Mouse (Mus musculus): ENCODE measurements around the gene Apex2. TPM values are rescaled to one million over a fixed set of nuclear protein-coding genes. Genes with fewer than 3 reads are reported as not detected.

The Apex2 gene
- polyA plus RNA-seq, 1 experiment, result 0.33 TPM

DNA sequence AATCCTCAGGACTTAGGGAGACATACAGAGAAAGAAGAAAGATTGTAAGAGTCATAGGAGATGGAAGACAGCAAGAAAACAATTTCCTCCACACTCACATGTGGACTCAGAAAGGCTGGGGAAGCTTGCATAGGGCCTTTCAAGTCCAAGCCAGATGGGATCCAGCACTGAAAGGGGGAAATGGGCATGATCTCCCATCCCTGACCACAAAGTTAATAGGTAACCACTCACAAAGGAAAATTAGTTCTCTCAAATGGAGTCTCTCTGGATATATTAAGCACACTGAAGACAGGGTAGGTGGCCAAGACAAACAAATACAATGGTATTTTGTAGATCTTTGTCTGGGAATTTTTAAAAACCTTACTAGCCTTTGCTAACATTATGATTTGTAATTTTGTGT lies 7.7 kb downstream of the Apex2 start:
- Histone ChIP-seq H3K9me3 (ENCODE audit: control insufficient read depth, low read length) (no peaks in the 10 kb centered on the region), H3K36me3 (ENCODE audit: control insufficient read depth) (peaks cover 53% of the 10 kb centered on the region), H3K4me3 (replicated peaks) (no peak overlapping the region), H3K4me1 (ENCODE audit: control insufficient read depth) (peaks cover 14% of the 10 kb centered on the region), H3K27me3 (ENCODE audit: control insufficient read depth) (no peaks in the 10 kb centered on the region)
- TF ChIP-seq TAL1 (IDR thresholded peaks at IDR 0.05; ENCODE audit: low read length) (no peak), GATA1 (IDR thresholded peaks at IDR 0.05; ENCODE audit: low read length) (no peak)

DNA sequence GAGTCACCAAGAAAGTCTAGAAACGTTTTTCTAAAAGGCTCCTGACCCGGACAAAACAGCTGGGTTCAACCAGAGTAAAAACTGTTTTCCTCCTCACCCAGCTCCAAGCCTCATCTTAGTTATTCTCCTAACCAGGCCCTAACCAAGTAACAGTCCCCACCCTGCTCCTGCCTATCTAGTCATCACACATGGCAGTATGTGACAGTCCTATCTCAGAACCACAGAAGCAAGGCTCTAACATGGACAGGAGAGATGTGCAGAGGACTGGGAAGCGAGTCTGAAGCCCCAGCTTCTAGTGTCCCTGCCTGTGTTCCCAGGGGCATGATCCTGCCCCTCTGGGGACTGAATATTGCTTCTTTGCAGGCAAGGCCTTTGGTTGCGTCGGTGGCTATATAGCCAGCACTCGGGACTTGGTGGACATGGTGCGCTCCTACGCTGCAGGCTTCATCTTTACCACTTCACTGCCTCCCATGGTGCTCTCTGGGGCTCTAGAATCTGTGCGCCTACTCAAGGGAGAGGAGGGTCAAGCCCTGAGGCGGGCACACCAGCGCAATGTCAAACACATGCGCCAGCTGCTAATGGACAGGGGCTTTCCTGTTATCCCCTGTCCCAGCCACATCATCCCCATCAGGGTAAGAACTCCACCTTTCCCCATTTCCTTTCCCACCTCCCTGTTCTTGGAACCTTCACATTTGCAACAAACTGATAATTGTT lies 24.9 kb downstream of the Apex2 start:
- Histone ChIP-seq H3K27me3 (ENCODE audit: control insufficient read depth) (no peaks in the 10 kb centered on the region; the same call in 1 of the 2 replicates), H3K4me1 (ENCODE audit: control insufficient read depth) (peaks cover 64% of the 10 kb centered on the region), H3K36me3 (ENCODE audit: control insufficient read depth) (peaks cover 97% of the 10 kb centered on the region), H3K4me3 (replicated peaks) (peak overlapping the region; percentile 53), H3K9me3 (ENCODE audit: control insufficient read depth, low read length) (no peaks in the 10 kb centered on the region)
- TF ChIP-seq GATA1 (IDR thresholded peaks at IDR 0.05; ENCODE audit: low read length) (peak; percentile 87), TAL1 (IDR thresholded peaks at IDR 0.05; ENCODE audit: low read length) (peak; percentile 95)

DNA sequence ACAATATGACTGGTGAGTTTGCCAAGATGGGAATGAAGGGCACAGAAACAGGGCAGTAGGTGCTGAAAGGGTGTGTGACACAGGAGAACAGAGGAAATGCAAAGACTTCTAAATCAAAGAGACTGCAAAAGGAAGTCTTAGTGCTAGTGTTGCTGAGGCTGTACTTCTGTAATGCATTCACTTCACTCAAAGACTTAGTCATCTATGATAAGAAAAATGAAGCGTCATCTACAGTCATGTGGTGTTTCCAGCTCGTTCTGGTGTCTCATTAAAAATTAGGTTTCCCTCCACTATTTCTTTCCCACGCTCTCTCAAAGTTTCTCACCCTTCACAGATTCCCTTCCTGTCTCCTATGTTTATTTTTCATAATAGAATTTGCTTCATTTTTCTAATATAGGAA lies 35.6 kb downstream of the Apex2 start:
- TF ChIP-seq TAL1 (IDR thresholded peaks at IDR 0.05; ENCODE audit: low read length) (no peak), GATA1 (IDR thresholded peaks at IDR 0.05; ENCODE audit: low read length) (0 out of 2 replicates have a peak, but pooled peaks have one; percentile 21)
- Histone ChIP-seq H3K27me3 (ENCODE audit: control insufficient read depth) (no peaks in the 10 kb centered on the region; the same call in 1 of the 2 replicates), H3K36me3 (ENCODE audit: control insufficient read depth) (peaks cover 98% of the 10 kb centered on the region), H3K4me3 (replicated peaks) (peak overlapping the region; percentile 83), H3K9me3 (ENCODE audit: control insufficient read depth, low read length) (no peaks in the 10 kb centered on the region), H3K4me1 (ENCODE audit: control insufficient read depth) (peaks cover 80% of the 10 kb centered on the region)

DNA sequence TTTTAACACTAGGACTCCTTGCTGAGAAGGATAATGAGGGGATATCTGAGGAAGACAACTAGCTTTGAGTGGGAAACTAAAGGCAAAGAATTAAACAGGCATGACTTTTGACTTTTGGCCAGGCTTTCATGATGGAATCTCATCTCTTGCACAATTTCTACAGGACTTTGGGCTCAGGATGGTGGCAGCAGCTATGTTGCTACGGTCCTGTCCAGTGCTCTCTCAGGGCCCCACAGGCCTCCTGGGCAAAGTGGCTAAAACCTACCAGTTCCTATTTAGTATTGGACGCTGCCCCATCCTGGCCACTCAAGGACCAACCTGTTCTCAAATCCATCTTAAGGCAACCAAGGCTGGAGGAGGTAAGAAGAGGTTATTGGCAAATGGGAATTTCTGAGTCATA lies 37.7 kb downstream of the Apex2 start:
- Histone ChIP-seq H3K27me3 (ENCODE audit: control insufficient read depth) (no peaks in the 10 kb centered on the region), H3K4me3 (replicated peaks) (peak overlapping the region; percentile 83), H3K9me3 (ENCODE audit: control insufficient read depth, low read length) (no peaks in the 10 kb centered on the region), H3K4me1 (ENCODE audit: control insufficient read depth) (peaks cover 63% of the 10 kb centered on the region), H3K36me3 (ENCODE audit: control insufficient read depth) (peaks cover 92% of the 10 kb centered on the region)
- TF ChIP-seq GATA1 (IDR thresholded peaks at IDR 0.05; ENCODE audit: low read length), result no peak
- TF ChIP-seq TAL1 (IDR thresholded peaks at IDR 0.05; ENCODE audit: low read length), result no peak

DNA sequence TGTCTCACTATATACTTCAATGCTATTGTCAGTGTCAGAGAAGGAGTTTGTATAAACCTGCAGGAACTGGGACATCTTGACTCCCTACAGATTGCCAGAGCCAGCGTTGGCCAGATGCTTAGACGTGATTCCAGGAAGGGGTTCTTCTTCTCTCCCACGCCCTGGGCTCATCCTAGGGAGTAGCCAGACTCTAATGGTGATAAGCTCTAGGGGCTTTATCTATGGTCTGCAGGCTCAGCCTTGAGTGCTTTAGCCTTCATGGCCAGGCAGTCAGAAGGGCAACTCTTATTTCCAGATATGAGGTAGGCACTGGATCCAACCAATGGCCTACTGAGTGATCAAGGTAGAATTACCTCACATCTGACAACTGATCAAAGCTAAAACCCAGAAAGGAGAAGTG lies 40.0 kb downstream of the Apex2 start:
- Histone ChIP-seq H3K9me3 (ENCODE audit: control insufficient read depth, low read length) (no peaks in the 10 kb centered on the region), H3K4me3 (replicated peaks) (peak overlapping the region; percentile 83), H3K36me3 (ENCODE audit: control insufficient read depth) (peaks cover 69% of the 10 kb centered on the region), H3K27me3 (ENCODE audit: control insufficient read depth) (no peaks in the 10 kb centered on the region), H3K4me1 (ENCODE audit: control insufficient read depth) (peaks cover 55% of the 10 kb centered on the region)
- TF ChIP-seq TAL1 (IDR thresholded peaks at IDR 0.05; ENCODE audit: low read length) (peak; percentile 97), GATA1 (IDR thresholded peaks at IDR 0.05; ENCODE audit: low read length) (peak; percentile 94)

DNA sequence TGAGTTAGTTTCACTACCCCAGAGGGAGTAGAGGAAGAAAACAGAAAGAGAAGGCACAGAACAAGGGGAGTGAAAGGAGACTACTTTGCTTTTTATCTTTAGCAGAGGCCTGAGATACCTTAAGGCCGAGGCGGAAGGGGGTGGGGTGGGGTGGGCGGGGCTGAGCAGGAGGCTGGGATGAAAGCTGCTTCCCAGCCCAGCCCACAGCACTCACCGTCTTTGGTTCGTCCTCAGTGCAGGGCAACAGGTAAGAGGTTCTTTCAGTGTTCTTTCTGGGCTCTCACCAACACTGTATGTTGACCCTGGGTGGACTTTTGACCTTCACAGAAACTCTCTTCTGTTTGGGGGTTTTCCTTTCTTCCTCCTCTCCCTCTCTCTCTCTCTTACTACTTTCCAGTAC lies 42.4 kb downstream of the Apex2 start, which contains the start of gene Alas2:
Alas2 (plus strand) TSS at position 137 of the 400 bp plus-strand sequence.
- Histone ChIP-seq H3K9me3 (ENCODE audit: control insufficient read depth, low read length) (no peaks in the 10 kb centered on the region), H3K4me1 (ENCODE audit: control insufficient read depth) (peaks cover 36% of the 10 kb centered on the region), H3K27me3 (ENCODE audit: control insufficient read depth) (no peaks in the 10 kb centered on the region), H3K4me3 (replicated peaks) (peak within 1 kb of the TSS; percentile 83), H3K36me3 (ENCODE audit: control insufficient read depth) (peaks cover 45% of the 10 kb centered on the region)
- no peak for TF ChIP-seq TAL1 (IDR thresholded peaks at IDR 0.05; ENCODE audit: low read length)
- no peak for TF ChIP-seq GATA1 (IDR thresholded peaks at IDR 0.05; ENCODE audit: low read length)

DNA sequence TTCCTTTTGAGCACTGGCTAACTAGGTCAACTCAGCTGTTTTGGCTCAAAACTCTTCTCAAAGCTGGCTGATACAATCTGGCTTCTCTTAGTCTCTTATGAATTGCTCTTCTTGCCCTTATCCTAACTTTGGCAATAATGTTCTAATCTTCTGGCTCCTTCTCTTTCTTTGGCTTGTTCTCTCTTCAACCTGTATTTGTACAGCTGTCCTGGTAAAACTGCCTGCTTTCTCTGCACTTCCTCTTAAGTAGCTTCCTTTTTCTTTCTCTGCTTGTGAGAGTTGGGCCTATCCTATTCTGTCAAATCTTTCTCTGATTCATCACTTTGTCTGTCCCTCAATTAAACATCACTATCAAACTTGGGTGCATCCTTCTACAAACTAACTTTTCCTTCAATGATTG lies 48.0 kb downstream of the Apex2 start:
- Histone ChIP-seq H3K27me3 (ENCODE audit: control insufficient read depth) (no peaks in the 10 kb centered on the region), H3K4me1 (ENCODE audit: control insufficient read depth) (peaks cover 11% of the 10 kb centered on the region), H3K9me3 (ENCODE audit: control insufficient read depth, low read length) (no peaks in the 10 kb centered on the region), H3K36me3 (ENCODE audit: control insufficient read depth) (no peaks in the 10 kb centered on the region), H3K4me3 (replicated peaks) (no peak overlapping the region)
- TF ChIP-seq TAL1 (IDR thresholded peaks at IDR 0.05; ENCODE audit: low read length) (no peak), GATA1 (IDR thresholded peaks at IDR 0.05; ENCODE audit: low read length) (no peak)

DNA sequence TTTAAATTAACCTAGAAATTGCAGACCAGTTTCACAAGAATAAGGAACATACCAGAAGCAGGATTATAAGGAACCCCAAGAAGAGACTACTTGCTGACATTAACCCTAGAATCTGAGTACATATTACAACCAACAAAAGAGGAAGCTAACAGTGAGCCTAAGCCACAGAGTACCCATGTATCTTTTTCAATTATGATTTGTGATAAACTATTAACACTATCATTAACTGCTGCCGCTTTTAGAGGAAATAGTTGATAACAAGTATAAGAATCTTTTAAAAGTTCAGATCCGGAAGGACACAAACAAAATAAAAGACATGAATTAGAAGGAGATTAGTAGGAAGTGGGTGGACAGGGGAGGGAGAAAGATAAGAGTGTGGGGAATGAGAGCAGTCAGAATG lies 49.6 kb downstream of the Apex2 start:
- peaks cover 6% of the 10 kb centered on the region for H3K4me1 ChIP-seq (ENCODE audit: control insufficient read depth)
- H3K4me3 ChIP-seq (replicated peaks), result no peak overlapping the region
- H3K36me3 ChIP-seq (ENCODE audit: control insufficient read depth), result no peaks in the 10 kb centered on the region
- no peaks in the 10 kb centered on the region for H3K27me3 ChIP-seq (ENCODE audit: control insufficient read depth)
- TF ChIP-seq TAL1 (IDR thresholded peaks at IDR 0.05; ENCODE audit: low read length), result no peak
- no peak for TF ChIP-seq GATA1 (IDR thresholded peaks at IDR 0.05; ENCODE audit: low read length)
- H3K9me3 ChIP-seq (ENCODE audit: control insufficient read depth, low read length), result no peaks in the 10 kb centered on the region

DNA sequence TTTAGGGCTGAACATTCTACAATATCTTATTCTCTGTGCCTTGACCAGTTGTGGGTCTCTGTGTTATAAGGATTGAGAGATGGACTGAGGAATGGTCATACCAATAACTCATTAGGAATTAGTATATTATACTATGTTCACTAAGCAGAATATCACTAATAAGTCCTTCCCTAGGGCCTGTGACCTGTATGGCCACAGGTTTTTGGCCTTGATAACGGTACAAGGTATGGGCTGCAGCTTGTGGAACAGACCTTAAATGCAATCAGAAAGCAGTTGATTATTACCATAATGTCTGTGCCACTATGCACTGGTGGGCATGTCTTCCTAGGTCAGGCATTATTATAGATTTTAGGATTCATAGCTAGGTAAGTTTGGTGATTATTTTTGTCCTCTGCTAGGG lies 73.2 kb downstream of the Apex2 start:
- Histone ChIP-seq H3K36me3 (ENCODE audit: control insufficient read depth) (no peaks in the 10 kb centered on the region), H3K4me3 (replicated peaks) (peak overlapping the region; percentile 38), H3K9me3 (ENCODE audit: control insufficient read depth, low read length) (no peaks in the 10 kb centered on the region), H3K27me3 (ENCODE audit: control insufficient read depth) (no peaks in the 10 kb centered on the region), H3K4me1 (ENCODE audit: control insufficient read depth) (peaks cover 53% of the 10 kb centered on the region)
- no peak for TF ChIP-seq GATA1 (IDR thresholded peaks at IDR 0.05; ENCODE audit: low read length)
- peak; percentile 32; the same call in 2 of the 3 replicates for TF ChIP-seq TAL1 (IDR thresholded peaks at IDR 0.05; ENCODE audit: low read length)
